Mouse (Mus musculus) macrophage (primary cell): ENCODE measurements at regions not wholly inside any gene's neighbourhood (a gene's known extent, or its start where the extent isn't known, plus 50 kb on each side); places are given as distances from the start of the nearest gene placed in this dataset.

ENCODE experiments used
- H3K27ac ChIP-seq: fragments of 350-480 bp; formaldehyde crosslinking; 2 replicates; pipeline ENCODE4 v1.9.0; 2021
- H3K36me3 ChIP-seq: fragments of 350-480 bp; formaldehyde crosslinking; 2 replicates; pipeline ENCODE4 v1.9.0; 2021; ENCODE audit errors: inconsistent target
- H3K4me3 ChIP-seq: fragments of 350-480 bp; formaldehyde crosslinking; 2 replicates; pipeline ENCODE4 v1.9.0; 2021; ENCODE audit errors: inconsistent target
- H3K79me2 ChIP-seq: fragments of 350-480 bp; formaldehyde crosslinking; 2 replicates; pipeline ENCODE4 v1.9.0; 2021; ENCODE audit errors: inconsistent target
- WGBS: methylation state at CpG from one replicate; pipeline ENCODE4 v1.1.7; 2026; ENCODE audit warnings: inconsistent platforms; ENCODE audit not compliant: missing documents; 5-methylcytosine and 5-hydroxymethylcytosine counted together

DNA sequence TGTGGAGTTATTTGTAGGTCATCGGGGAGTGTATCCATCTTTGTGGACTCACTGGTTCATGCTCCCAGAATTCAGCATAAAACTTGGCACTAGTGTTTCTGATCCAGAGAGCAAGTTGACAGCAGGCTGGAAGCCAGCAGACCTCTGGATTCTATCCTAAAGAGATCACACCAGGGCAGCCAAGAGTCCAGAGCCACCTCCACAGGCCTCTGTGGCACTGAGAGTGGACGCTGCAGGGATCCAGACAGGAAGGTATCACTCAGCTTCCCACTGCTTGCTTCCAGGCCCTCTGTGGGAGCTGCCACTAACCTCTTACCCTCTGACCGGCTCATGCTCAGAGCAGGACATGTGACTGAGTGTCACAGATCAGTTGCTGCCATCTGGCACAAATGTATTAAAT, 69.8 kb upstream of the Plcl2 start:
- 100% methylated on average over 3 of the region's 3 CpGs for WGBS
- Histone ChIP-seq H3K4me3 (no peak overlapping the region), H3K36me3 (no peaks in the 10 kb centered on the region), H3K79me2 (no peaks in the 10 kb centered on the region), H3K27ac (no peak overlapping the region)

GRCm38 (mm10) chr17:50442062-50442461, 67.1 kb upstream of the Plcl2 start:
- Histone ChIP-seq H3K36me3 (no peaks in the 10 kb centered on the region), H3K79me2 (no peaks in the 10 kb centered on the region), H3K27ac (no peak overlapping the region), H3K4me3 (no peak overlapping the region)
- WGBS, result 85% methylated on average over 5 of the region's 5 CpGs

DNA sequence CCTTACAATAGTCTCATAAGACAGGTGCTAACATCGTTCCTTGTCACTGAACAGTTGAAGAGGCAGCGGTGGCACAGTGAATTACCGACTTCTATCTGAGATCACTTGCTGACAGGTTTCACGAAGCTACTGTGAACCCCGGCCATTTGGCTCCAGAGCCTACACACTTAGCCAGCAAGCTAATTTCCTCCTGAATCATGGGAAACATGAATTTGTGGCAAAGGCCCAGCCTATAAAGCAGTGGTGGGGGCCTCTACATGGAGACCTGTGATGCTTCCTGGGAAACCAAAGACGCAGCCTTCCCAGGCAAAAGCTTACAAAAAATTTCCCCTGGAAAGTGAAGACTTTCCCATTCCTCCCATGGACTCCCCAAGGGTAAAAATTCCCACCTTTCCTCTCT, 66.3 kb upstream of the Plcl2 start:
- Histone ChIP-seq H3K4me3 (no peak overlapping the region), H3K36me3 (no peaks in the 10 kb centered on the region), H3K27ac (no peak overlapping the region), H3K79me2 (no peaks in the 10 kb centered on the region)
- 99% methylated on average over 6 of the region's 6 CpGs for WGBS

GRCm38 (mm10) chr17:50443376-50444022, 65.7 kb upstream of the Plcl2 start:
- WGBS, result 95% methylated on average over 5 of the region's 6 CpGs
- Histone ChIP-seq H3K4me3 (no peak overlapping the region), H3K79me2 (no peaks in the 10 kb centered on the region), H3K36me3 (no peaks in the 10 kb centered on the region), H3K27ac (no peak overlapping the region)

DNA sequence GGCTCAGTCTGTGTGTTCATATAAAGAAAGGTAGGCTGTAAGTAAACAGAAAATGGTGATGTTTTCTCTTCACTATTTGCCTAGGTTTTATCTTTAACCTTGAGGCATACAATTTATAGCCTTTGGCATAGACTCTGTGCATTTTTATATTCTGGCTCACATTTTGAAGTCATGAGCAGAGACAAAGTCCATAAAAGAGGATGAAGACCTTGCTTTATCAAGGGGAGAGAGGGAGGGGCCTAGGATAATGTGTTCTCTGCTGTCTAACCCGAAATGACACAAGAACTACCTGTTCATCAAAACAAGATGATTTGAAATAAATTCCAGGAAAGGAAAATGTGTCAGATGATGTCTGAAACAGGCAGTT, 65.2 kb upstream of the Plcl2 start:
- H3K27ac ChIP-seq, result no peak overlapping the region
- H3K36me3 ChIP-seq, result no peaks in the 10 kb centered on the region
- WGBS, result 78% methylated on average over 1 of the region's 1 CpGs
- H3K4me3 ChIP-seq, result no peak overlapping the region
- no peaks in the 10 kb centered on the region for H3K79me2 ChIP-seq

- no peaks in the 10 kb centered on the region for H3K36me3 ChIP-seq
- H3K4me3 ChIP-seq, result no peak overlapping the region
- no peaks in the 10 kb centered on the region for H3K79me2 ChIP-seq
- WGBS, result 97% methylated on average over 6 of the region's 6 CpGs
- no peak overlapping the region for H3K27ac ChIP-seq
These were observed 60.5 kb upstream of the Plcl2 start for GRCm38 (mm10) chr17:50448693-50449092.

DNA sequence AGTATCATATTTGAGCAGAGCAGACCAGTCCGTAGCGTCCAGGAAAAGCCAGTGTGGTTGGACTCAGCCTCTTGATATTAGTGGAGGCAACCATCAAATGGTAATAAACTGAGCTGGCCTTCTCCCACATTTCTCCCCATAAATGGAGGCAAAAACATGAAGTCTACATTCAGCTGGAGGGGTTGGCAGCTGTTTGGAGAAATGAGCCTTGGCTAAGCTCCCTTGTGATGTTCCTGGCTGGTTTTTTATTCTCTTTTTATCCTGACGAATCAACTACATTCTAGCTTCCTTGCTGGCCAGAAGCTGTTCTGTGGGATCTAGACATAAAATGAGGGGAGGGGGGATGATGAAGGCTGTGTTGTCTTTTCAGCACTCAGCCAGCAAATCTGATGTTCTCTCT, 57.6 kb upstream of the Plcl2 start:
- H3K36me3 ChIP-seq, result no peaks in the 10 kb centered on the region
- H3K79me2 ChIP-seq, result no peaks in the 10 kb centered on the region
- no peak overlapping the region for H3K4me3 ChIP-seq
- WGBS, result 97% methylated on average over 3 of the region's 3 CpGs
- H3K27ac ChIP-seq, result no peak overlapping the region

DNA sequence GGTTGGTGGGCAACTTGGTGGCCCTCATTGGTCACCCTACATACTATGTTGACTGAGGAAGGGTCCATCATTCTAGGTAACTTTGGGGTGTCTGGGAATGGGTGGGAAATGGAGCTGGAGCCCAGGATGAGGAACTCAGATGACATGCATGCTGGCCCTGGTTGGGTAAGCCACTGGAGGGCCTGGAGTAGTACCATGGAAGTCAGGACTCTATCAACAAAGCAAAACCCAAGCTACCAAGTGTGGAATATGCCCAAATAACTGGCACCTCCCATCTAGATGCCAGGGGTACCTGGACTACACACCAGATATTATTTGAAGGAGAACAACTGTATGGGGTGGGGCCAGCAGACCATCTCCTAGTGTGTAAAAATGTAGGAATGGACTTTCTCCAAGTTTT, 55.7 kb upstream of the Plcl2 start:
- Histone ChIP-seq H3K27ac (no peak overlapping the region), H3K4me3 (no peak overlapping the region), H3K36me3 (no peaks in the 10 kb centered on the region), H3K79me2 (no peaks in the 10 kb centered on the region)

GRCm38 (mm10) chr17:50453956-50454355, 55.2 kb upstream of the Plcl2 start:
- Histone ChIP-seq H3K36me3 (no peaks in the 10 kb centered on the region), H3K79me2 (no peaks in the 10 kb centered on the region), H3K27ac (no peak overlapping the region), H3K4me3 (no peak overlapping the region)
- WGBS, result 96% methylated on average over 5 of the region's 5 CpGs

- Histone ChIP-seq H3K27ac (no peak overlapping the region), H3K4me3 (no peak overlapping the region)
- 91% methylated on average over 5 of the region's 5 CpGs for WGBS
These were observed 54.3 kb upstream of the Plcl2 start for GRCm38 (mm10) chr17:50454917-50455316.

DNA sequence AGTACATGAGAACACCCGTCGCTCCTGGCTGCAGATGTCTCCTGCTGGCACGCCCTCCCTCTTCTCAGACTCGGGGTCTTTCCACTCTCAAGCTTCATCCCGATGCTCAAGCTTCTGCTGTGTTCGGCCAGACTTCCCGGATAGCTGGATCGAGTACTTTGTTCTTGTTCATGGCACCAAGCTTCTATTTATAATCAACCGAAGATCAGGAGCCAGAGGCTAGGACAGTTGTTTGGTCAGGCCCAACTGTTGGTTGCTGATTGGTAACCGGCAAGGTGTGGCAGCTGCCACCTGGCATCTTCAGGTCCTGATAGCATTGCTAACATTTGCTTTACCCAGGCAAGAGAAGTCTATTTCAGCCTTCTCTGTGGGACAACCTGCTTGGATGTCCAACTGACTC, 53.5 kb upstream of the Plcl2 start:
- WGBS, result 91% methylated on average over 10 of the region's 10 CpGs
- Histone ChIP-seq H3K36me3 (no peaks in the 10 kb centered on the region), H3K27ac (no peak overlapping the region), H3K79me2 (no peaks in the 10 kb centered on the region), H3K4me3 (no peak overlapping the region)

More at GRCm38 (mm10) chr17:50454917-50455316, 54.3 kb upstream of the Plcl2 start:
- Histone ChIP-seq H3K79me2 (no peaks in the 10 kb centered on the region), H3K36me3 (no peaks in the 10 kb centered on the region)

GRCm38 (mm10) chr17:50457053-50457697, 52.0 kb upstream of the Plcl2 start:
- H3K4me3 ChIP-seq, result no peak overlapping the region
- 99% methylated on average over 6 of the region's 6 CpGs for WGBS
- no peak overlapping the region for H3K27ac ChIP-seq
- H3K36me3 ChIP-seq, result no peaks in the 10 kb centered on the region
- no peaks in the 10 kb centered on the region for H3K79me2 ChIP-seq

DNA sequence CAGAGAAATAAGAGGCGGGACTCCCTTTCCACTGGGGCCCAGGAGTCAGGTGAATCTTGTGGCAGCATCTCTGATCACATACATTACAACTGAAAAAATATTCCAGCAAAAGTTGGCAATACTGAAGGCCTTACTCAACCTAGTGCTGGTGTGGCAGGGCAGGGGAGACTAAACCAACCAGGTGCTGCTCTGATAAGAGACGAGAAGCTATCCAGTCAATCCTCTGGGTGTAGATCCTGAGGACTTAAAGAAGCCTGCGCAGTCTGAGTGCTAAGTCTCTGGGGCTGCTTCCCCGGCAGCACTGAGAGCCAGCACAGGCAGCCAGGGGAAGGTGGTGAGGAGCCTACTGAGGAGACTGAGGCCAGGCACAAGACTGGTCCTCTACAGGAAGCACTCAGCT, 51.0 kb upstream of the Plcl2 start:
- Histone ChIP-seq H3K36me3 (no peaks in the 10 kb centered on the region), H3K4me3 (no peak overlapping the region), H3K79me2 (no peaks in the 10 kb centered on the region), H3K27ac (no peak overlapping the region)
- 92% methylated on average over 4 of the region's 4 CpGs for WGBS
